Mouse (Mus musculus) limb, embryonic 11.5 days (tissue): Measurements from ENCODE around the gene Cenpo. TPM values are rescaled to one million over a fixed set of nuclear protein-coding genes. Genes with fewer than 3 reads are reported as not detected.
"Not testable (repeated sequence)": the region's sequence is repeated elsewhere in the genome, so short reads cannot be mapped to it uniquely, and the experiment has no call there.

Source experiments
- ATAC-seq: fragments of 200-750 bp; cut with Nextera tagmentation; 2 replicates; pipeline ENCODE4 v1.8.0; 2017; ENCODE audit warnings: low read depth; ENCODE audit not compliant: insufficient number of reproducible peaks, low FRiP score, low TSS enrichment
- DNase-seq: peaks from one replicate; pipeline ENCODE4 v3.0.0-alpha.2; 2015; ENCODE audit warnings: low spot score
- H3K27ac ChIP-seq: fragments of 300-500 bp; sonication (generic); replicated peaks from 2 replicates; pipeline ENCODE4 v1.5.1; 2014; ENCODE audit warnings: low read depth, mild to moderate bottlenecking, low read length
- H3K27me3 ChIP-seq: fragments of 300-500 bp; sonication (generic); 2 replicates; pipeline ENCODE4 v1.6.1; 2014; ENCODE audit warnings: mild to moderate bottlenecking, low read length, mixed read lengths; ENCODE audit not compliant: control insufficient read depth, insufficient read depth
- H3K36me3 ChIP-seq: fragments of 300-500 bp; sonication (generic); 2 replicates; pipeline ENCODE4 v1.6.1; 2014; ENCODE audit warnings: mild to moderate bottlenecking, low read length, moderate library complexity, mixed read lengths; ENCODE audit not compliant: control insufficient read depth, insufficient read depth
- H3K4me1 ChIP-seq: fragments of 300-500 bp; sonication (generic); 2 replicates; pipeline ENCODE4 v1.6.1; 2014; ENCODE audit warnings: low read length, mixed read lengths; ENCODE audit not compliant: control insufficient read depth, insufficient read depth
- H3K4me2 ChIP-seq: fragments of 300-500 bp; sonication (generic); 2 replicates; pipeline ENCODE4 v1.6.1; 2014; ENCODE audit warnings: low read depth, mild to moderate bottlenecking, moderate library complexity; ENCODE audit not compliant: severe bottlenecking
- H3K4me3 ChIP-seq: fragments of 300-500 bp; sonication (generic); 2 replicates; pipeline ENCODE4 v1.5.1; 2014; ENCODE audit warnings: low read depth, low read length
- H3K9ac ChIP-seq: fragments of 300-500 bp; sonication (generic); 2 replicates; pipeline ENCODE4 v1.6.1; 2014; ENCODE audit warnings: mild to moderate bottlenecking, low read length
- H3K9me3 ChIP-seq: fragments of 300-500 bp; sonication (generic); 2 replicates; pipeline ENCODE4 v1.6.1; 2016; ENCODE audit warnings: low read length; ENCODE audit not compliant: control insufficient read depth
- WGBS: fragments of 180-500 bp; shearing (Covaris S2); extraction: QIAGEN DNeasy Blood & Tissue Kit; methylation state at CpG from one replicate; pipeline ENCODE4 v1.1.7; 2014; 5-methylcytosine and 5-hydroxymethylcytosine counted together
- polyA plus RNA-seq: library from polyadenylated mRNA; unstranded; fragments of >200 nt; fragmentation: Nextera tagmentation; extraction: Ambion mirVana; gene quantifications from 2 replicates; pipeline ENCODE4 v1.2.1, GENCODE M21; 2014

The Cenpo gene
- polyA plus RNA-seq, 1 experiment from 2014 or later: 18.7 TPM

- no peak overlapping the region for H3K4me3 ChIP-seq
- H3K9me3 ChIP-seq: no peaks in the 10 kb centered on the region
- no peak overlapping the region for H3K9ac ChIP-seq
- H3K36me3 ChIP-seq: no peaks in the 10 kb centered on the region
- no peak overlapping the region for H3K27ac ChIP-seq
- 81% methylated on average over 10 of the region's 10 CpGs for WGBS
- DNase-seq: no peak
- no peak for ATAC-seq
- H3K27me3 ChIP-seq: no peaks in the 10 kb centered on the region
- H3K4me2 ChIP-seq: no peak overlapping the region
- no peaks in the 10 kb centered on the region for H3K4me1 ChIP-seq
Measured at GRCm38 (mm10) chr12:4245742-4246141, 11.6 kb upstream of the Cenpo start.

- H3K4me2 ChIP-seq: no peak overlapping the region
- DNase-seq: no peak
- H3K9me3 ChIP-seq: no peaks in the 10 kb centered on the region
- no peak overlapping the region for H3K4me3 ChIP-seq
- no peaks in the 10 kb centered on the region for H3K36me3 ChIP-seq
- 87% methylated on average over 2 of the region's 2 CpGs for WGBS
- no peak for ATAC-seq
- no peak overlapping the region for H3K9ac ChIP-seq
- no peaks in the 10 kb centered on the region for H3K4me1 ChIP-seq
- H3K27me3 ChIP-seq: no peaks in the 10 kb centered on the region
- H3K27ac ChIP-seq: no peak overlapping the region
Measured at GRCm38 (mm10) chr12:4243805-4244204, 9.7 kb upstream of the Cenpo start.

GRCm38 (mm10) chr12:4240281-4240680, 6.2 kb upstream of the Cenpo start:
- H3K4me2 ChIP-seq, H3K4me3 ChIP-seq, DNase-seq, H3K27me3 ChIP-seq, ATAC-seq, H3K9ac ChIP-seq, H3K36me3 ChIP-seq, H3K27ac ChIP-seq, H3K9me3 ChIP-seq, H3K4me1 ChIP-seq: not testable (repeated sequence)
- WGBS: 75% methylated on average over 8 of the region's 8 CpGs

- Histone ChIP-seq H3K27me3 (no peaks in the 10 kb centered on the region), H3K4me2 (no peak overlapping the region), H3K4me1 (peaks cover 3% of the 10 kb centered on the region; the same call in 1 of the 2 replicates), H3K9me3 (no peaks in the 10 kb centered on the region), H3K36me3 (no peaks in the 10 kb centered on the region), H3K9ac (no peak overlapping the region), H3K4me3 (no peak overlapping the region), H3K27ac (no peak overlapping the region)
- no peak for DNase-seq
- no peak for ATAC-seq
- 96% methylated on average over 15 of the region's 15 CpGs for WGBS
Measured at GRCm38 (mm10) chr12:4237481-4237880, 3.4 kb upstream of the Cenpo start.

GRCm38 (mm10) chr12:4232777-4233176, 1.3 kb downstream of the Cenpo start:
- Histone ChIP-seq H3K4me1 (peaks cover 3% of the 10 kb centered on the region; the same call in 1 of the 2 replicates), H3K27ac (no peak overlapping the region), H3K9me3 (no peaks in the 10 kb centered on the region), H3K27me3 (no peaks in the 10 kb centered on the region), H3K4me3 (peak overlapping the region; percentile 65), H3K9ac (no peak overlapping the region), H3K36me3 (no peaks in the 10 kb centered on the region; the same call in none of the 2 replicates), H3K4me2 (peak overlapping the region; percentile 62)
- DNase-seq (no peak), ATAC-seq (no peak)
- 54% methylated on average over 4 of the region's 4 CpGs for WGBS

GRCm38 (mm10) chr12:4230156-4230555, 3.9 kb downstream of the Cenpo start:
- Histone ChIP-seq H3K36me3 (peaks cover 16% of the 10 kb centered on the region), H3K4me2 (no peak overlapping the region), H3K4me1 (peaks cover 3% of the 10 kb centered on the region; the same call in 1 of the 2 replicates), H3K27me3 (no peaks in the 10 kb centered on the region), H3K27ac (no peak overlapping the region), H3K9me3 (no peaks in the 10 kb centered on the region), H3K4me3 (no peak overlapping the region), H3K9ac (no peak overlapping the region)
- DNase-seq (no peak), ATAC-seq (no peak)
- WGBS: 89% methylated on average over 7 of the region's 7 CpGs

GRCm38 (mm10) chr12:4212908-4213307, 21.2 kb downstream of the Cenpo start:
- DNase-seq (no peak), ATAC-seq (no peak)
- Histone ChIP-seq H3K27me3 (no peaks in the 10 kb centered on the region), H3K27ac (no peak overlapping the region), H3K4me2 (no peak overlapping the region), H3K4me1 (peaks cover 5% of the 10 kb centered on the region; the same call in 1 of the 2 replicates), H3K36me3 (peaks cover 31% of the 10 kb centered on the region), H3K9ac (no peak overlapping the region), H3K9me3 (no peaks in the 10 kb centered on the region), H3K4me3 (no peak overlapping the region)
- 81% methylated on average over 8 of the region's 8 CpGs for WGBS

- H3K36me3 ChIP-seq: peaks cover 23% of the 10 kb centered on the region
- WGBS: 87% methylated on average over 9 of the region's 9 CpGs
- H3K4me1 ChIP-seq: peaks cover 5% of the 10 kb centered on the region; the same call in 1 of the 2 replicates
- no peaks in the 10 kb centered on the region for H3K9me3 ChIP-seq
- H3K9ac ChIP-seq: no peak overlapping the region
- ATAC-seq (no peak), DNase-seq (no peak)
- no peak overlapping the region for H3K27ac ChIP-seq
- no peaks in the 10 kb centered on the region for H3K27me3 ChIP-seq
- no peak overlapping the region for H3K4me3 ChIP-seq
- no peak overlapping the region for H3K4me2 ChIP-seq
Measured at GRCm38 (mm10) chr12:4211174-4211573, 22.9 kb downstream of the Cenpo start.

- Histone ChIP-seq H3K9me3 (no peaks in the 10 kb centered on the region), H3K36me3 (peaks cover 20% of the 10 kb centered on the region), H3K27ac (no peak overlapping the region), H3K4me2 (no peak overlapping the region), H3K27me3 (no peaks in the 10 kb centered on the region), H3K4me1 (peaks cover 5% of the 10 kb centered on the region; the same call in 1 of the 2 replicates), H3K9ac (no peak overlapping the region), H3K4me3 (no peak overlapping the region)
- no peak for ATAC-seq
- no peak for DNase-seq
- 96% methylated on average over 9 of the region's 9 CpGs for WGBS
Measured at GRCm38 (mm10) chr12:4209196-4209595, 24.9 kb downstream of the Cenpo start.
